Mouse (Mus musculus): ENCODE results near the gene Vmn1r47.
"Not testable (repeated sequence)": the region's sequence is repeated elsewhere in the genome, so short reads cannot be mapped to it uniquely, and the experiment has no call there.

Gene Vmn1r47

DNA sequence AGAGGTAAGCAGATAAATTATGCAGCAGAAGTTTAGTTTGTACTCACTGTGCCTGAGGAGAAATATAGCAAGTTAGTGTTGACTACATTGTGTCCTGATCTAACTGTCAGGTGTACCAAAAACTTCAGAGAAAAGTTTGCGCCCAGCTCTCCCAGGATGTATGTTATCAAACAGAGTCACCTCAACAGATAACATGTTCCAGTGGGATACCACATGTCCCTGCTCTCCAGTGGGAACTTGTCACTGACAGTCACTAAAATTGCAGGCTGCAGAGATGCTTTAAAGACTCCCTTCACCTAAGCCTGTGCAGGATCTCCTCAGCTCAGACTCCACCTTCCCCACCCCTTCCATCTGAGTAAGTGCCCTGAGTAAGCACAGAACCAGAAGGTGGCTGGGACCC is at the start of gene Vmn1r47:
Gene Vmn1r47 (plus strand): TSS at position 301 of the 400 bp plus-strand sequence.
- not testable (repeated sequence) for DNase-seq (ENCODE audit: low spot score)

DNA sequence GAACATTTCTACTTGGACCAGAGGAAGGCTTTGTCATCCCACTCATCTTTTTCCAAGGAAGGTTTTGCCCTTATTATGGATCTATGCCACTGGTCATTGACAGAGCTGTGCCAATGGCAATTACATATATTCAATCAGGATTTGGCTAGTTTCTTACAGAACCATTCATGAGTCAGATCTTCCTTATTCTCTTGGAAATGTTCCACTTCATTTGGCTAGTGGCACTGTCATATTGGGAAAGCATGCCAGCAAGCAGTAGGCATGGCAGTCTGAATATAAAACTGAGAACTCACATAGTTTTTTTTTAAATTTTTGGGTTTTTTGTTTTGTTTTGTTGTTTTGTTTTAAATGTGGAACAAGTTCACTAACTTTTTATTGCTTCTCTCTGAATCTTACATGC is 49.6 kb upstream of the Vmn1r47 start:
- no peak for DNase-seq (ENCODE audit: low spot score)

DNA sequence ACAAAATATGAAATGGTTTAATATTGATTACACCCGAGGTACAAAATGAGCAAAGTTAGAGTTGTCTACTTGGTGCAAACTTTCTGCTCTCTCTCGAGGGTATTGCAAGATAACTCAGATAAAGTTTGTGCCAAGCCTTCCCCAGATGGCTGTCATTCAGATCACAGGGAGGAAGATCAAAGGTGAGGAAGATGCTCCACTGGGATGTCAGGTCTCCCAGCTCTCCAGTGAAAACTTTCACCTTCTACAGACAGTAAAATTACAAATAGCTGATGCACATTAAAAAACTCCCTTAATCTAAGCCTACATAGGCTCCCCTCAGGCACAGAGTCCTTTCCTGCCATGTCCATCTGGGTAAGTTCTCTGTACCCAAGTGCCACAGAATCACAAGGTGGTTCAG is 46.9 kb upstream of the Vmn1r47 start, which contains the start of gene Vmn1r46:
Gene Vmn1r46 (plus strand): TSS at position 301 of the 400 bp plus-strand sequence.
- no peak for DNase-seq (ENCODE audit: low spot score)

DNA sequence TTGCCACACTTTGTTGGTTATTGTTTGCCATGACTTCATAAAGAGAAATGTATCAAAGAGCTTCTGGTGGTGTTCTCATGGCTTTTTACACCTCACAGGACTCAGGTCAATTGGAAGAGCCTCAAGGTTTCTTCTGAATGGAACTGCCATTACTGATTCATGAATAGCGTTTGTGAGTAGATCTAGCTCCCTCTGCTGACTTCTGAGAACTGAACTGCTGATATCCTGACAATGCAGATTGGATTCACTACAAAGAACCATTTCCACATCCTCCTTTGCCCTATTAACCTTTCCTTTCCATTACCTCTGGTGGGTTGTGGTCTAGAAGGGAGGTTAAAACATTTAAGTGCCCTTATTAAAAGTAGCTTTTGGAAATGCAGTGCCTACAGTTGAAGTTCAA is 30.0 kb upstream of the Vmn1r47 start:
- DNase-seq (ENCODE audit: low spot score) = no peak

DNA sequence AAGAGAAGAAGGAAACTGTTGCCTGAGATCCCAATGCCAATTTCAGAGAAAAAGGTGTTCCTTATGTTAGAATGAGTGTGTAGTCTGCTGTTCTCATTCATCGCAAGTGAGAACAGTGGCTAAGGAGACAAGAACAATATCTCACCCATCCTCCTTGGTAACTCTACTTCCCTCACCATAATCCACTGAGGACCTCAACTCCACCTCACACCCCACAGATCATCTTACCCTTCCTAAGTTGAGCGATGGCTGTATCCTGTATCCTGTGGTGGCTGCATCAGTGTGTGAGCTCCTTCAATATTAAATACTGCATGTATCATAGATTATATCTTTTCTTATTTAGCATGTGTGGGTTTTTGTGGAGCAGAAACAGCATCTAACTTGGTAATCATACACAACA is 20.8 kb downstream of the Vmn1r47 start, which contains the start of gene Vmn1r48:
Gene Vmn1r48 (minus strand): TSS at position 101 of the 400 bp plus-strand sequence.
- not testable (repeated sequence) for DNase-seq (ENCODE audit: low spot score)
